Mouse (Mus musculus) brown adipose tissue, adult 24 weeks (tissue): Measurements from ENCODE around the gene Tox2. TPM values are rescaled to one million over a fixed set of nuclear protein-coding genes. Genes with fewer than 3 reads are reported as not detected.

Experiments
- polyA plus RNA-seq: library from polyadenylated mRNA; stranded (reverse); fragments of >200 nt; gene quantifications from 2 replicates; pipeline ENCODE4 v1.2.4, GENCODE M21; 2012; ENCODE audit not compliant: missing spikeins, insufficient read depth, insufficient read length

The Tox2 gene
- polyA plus RNA-seq, 1 experiment, result 0.48 TPM

Other genes with a start within 250 kb of the Tox2 start
- not detected in 2 replicates for gene Sgk2, start 215.8 kb upstream of the Tox2 start, polyA plus RNA-seq
- gene Ift52, start 185.8 kb upstream of the Tox2 start, polyA plus RNA-seq, result 23.2 and 25.6 TPM in 2 replicates
- gene Mybl2, start 148.4 kb upstream of the Tox2 start, polyA plus RNA-seq, result 1.5 TPM in 1 of 2 replicates, not detected in the other
- not detected in 2 replicates for gene Gtsf1l, start 115.3 kb upstream of the Tox2 start, polyA plus RNA-seq
- gene Jph2, start 194.9 kb downstream of the Tox2 start, polyA plus RNA-seq, result 1.1 and 5.7 TPM in 2 replicates
- 22.5 and 24.0 TPM in 2 replicates for gene Oser1, start 221.6 kb downstream of the Tox2 start, polyA plus RNA-seq
- not detected in 2 replicates for gene Gdap1l1, start 235.4 kb downstream of the Tox2 start, polyA plus RNA-seq